Mouse (Mus musculus) ES-E14 (cell line): ENCODE measurements at regions not wholly inside any gene's neighbourhood (a gene's known extent, or its start where the extent isn't known, plus 50 kb on each side); places are given as distances from the start of the nearest gene placed in this dataset.
"Not testable (repeated sequence)": the region's sequence is repeated elsewhere in the genome, so short reads cannot be mapped to it uniquely, and the experiment has no call there.

Experiments
- DNase-seq: peaks from one replicate; pipeline ENCODE4 v3.0.0-alpha.2; 2013; ENCODE audit warnings: low read depth, low spot score
- H3K27ac ChIP-seq: 2 replicates; pipeline ENCODE4 v1.5.1; 2012; ENCODE audit warnings: low read depth, mild to moderate bottlenecking, low read length, moderate library complexity, mixed read lengths; ENCODE audit not compliant: poor library complexity, insufficient read depth, severe bottlenecking
- H3K36me3 ChIP-seq: 2 replicates; pipeline ENCODE4 v1.6.1; 2012; ENCODE audit warnings: mild to moderate bottlenecking, low read length, moderate library complexity, mixed read lengths; ENCODE audit not compliant: control insufficient read depth, poor library complexity, insufficient read depth, severe bottlenecking
- H3K4me1 ChIP-seq, 2 experiments: fragments of 150-350 bp in 1 of 2; sonication (generic) in 1 of 2; 2 replicates each; pipeline ENCODE4 v1.6.1; 2012; ENCODE audit warnings: low read length in 2 of 2, mild to moderate bottlenecking in 1 of 2, mixed read lengths in 1 of 2; ENCODE audit not compliant: control insufficient read depth in 2 of 2, insufficient read depth in 2 of 2, poor library complexity in 1 of 2
- H3K4me3 ChIP-seq, 2 experiments: fragments of 150-350 bp in 1 of 2; sonication (generic) in 1 of 2; 2 replicates each; pipeline ENCODE4 v1.5.1; 2012; ENCODE audit warnings: low read length in 2 of 2, low read depth in 1 of 2, mild to moderate bottlenecking in 1 of 2, mixed read lengths in 1 of 2; ENCODE audit not compliant: insufficient read depth in 1 of 2, poor library complexity in 1 of 2, severe bottlenecking in 1 of 2
- H3K9ac ChIP-seq: 2 replicates; pipeline ENCODE4 v1.6.1; 2012; ENCODE audit warnings: low read depth, mild to moderate bottlenecking, low read length, mixed read lengths; ENCODE audit not compliant: poor library complexity, insufficient read depth, severe bottlenecking
- H3K9me3 ChIP-seq: fragments of 150-350 bp; sonication (generic); 2 replicates; pipeline ENCODE4 v1.6.1; 2012; ENCODE audit warnings: low read depth, mild to moderate bottlenecking, low read length; ENCODE audit not compliant: control insufficient read depth, insufficient read depth
- CHD2 ChIP-seq: IDR thresholded peaks from 2 replicates; pipeline ENCODE4 v1.6.1; 2014; ENCODE audit warnings: mild to moderate bottlenecking, low read depth, low read length, inconsistent platforms
- HCFC1 ChIP-seq: IDR thresholded peaks from 2 replicates; pipeline ENCODE4 v1.6.1; 2012; ENCODE audit warnings: low read length, inconsistent platforms, borderline replicate concordance; ENCODE audit not compliant: insufficient read depth
- MAFK ChIP-seq: IDR thresholded peaks from 2 replicates; pipeline ENCODE4 v1.6.1; 2014; ENCODE audit warnings: mild to moderate bottlenecking, low read depth, low read length, inconsistent platforms; ENCODE audit not compliant: insufficient read depth
- ZC3H11A ChIP-seq: IDR thresholded peaks from 2 replicates; pipeline ENCODE4 v1.6.1; 2012; ENCODE audit warnings: low read depth, mild to moderate bottlenecking, inconsistent platforms, low read length, borderline replicate concordance
- ZNF384 ChIP-seq: IDR thresholded peaks from 2 replicates; pipeline ENCODE4 v1.6.1; 2012; ENCODE audit warnings: low read depth, low read length, inconsistent platforms
- in situ Hi-C, 2 experiments: fragments of 600-800 bp; cut with MboI; formaldehyde crosslinking; loops; one replicate each; pipeline ENCODE4 v1.15.1; 2025; ENCODE audit warnings: low sequenced_read_pairs in 2 of 2, inconsistent platforms in 1 of 2; ENCODE audit not compliant: unreplicated experiment in 2 of 2

DNA sequence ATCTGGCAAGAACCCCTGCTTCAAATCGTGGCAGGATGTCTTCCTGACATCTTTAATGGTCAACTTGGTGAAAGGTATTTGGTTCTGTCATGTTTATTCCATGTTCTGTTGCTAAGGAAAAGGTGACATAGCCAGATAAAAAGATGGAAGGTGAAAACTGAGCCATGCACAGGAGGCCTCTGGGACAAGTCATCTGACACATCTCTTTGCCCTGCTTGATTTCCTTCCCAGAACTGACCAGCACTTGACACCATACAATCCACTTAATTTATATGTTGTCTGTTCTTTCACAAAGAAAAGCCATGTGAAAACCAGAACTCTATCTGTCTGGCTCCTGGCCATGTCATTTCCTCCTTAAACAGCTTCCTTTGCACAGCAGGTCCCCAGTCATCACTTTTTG, 133.7 kb upstream of the 1700025G04Rik start:
- Histone ChIP-seq H3K27ac (no peak overlapping the region), H3K9ac (no peak overlapping the region), H3K36me3 (no peaks in the 10 kb centered on the region), H3K4me1 (no peaks in the 10 kb centered on the region), H3K9me3 (no peaks in the 10 kb centered on the region), H3K4me3 (no peak overlapping the region)
- in situ Hi-C loops, result no loop called here
- DNase-seq, result no peak
- TF ChIP-seq ZC3H11A (no peak), CHD2 (no peak), MAFK (no peak), ZNF384 (no peak), HCFC1 (no peak)

- no peak for TF ChIP-seq CHD2
- no peak for TF ChIP-seq HCFC1
- TF ChIP-seq ZNF384, result no peak
- no peak overlapping the region for H3K4me3 ChIP-seq
- in situ Hi-C loops, result no loop called here
- no peak overlapping the region for H3K9ac ChIP-seq
- H3K9me3 ChIP-seq, result no peaks in the 10 kb centered on the region
- no peak for DNase-seq
- H3K27ac ChIP-seq, result no peak overlapping the region
- H3K36me3 ChIP-seq, result no peaks in the 10 kb centered on the region
- no peaks in the 10 kb centered on the region for H3K4me1 ChIP-seq
Observed at GRCm38 (mm10) chr1:152220804-152221565, 131.1 kb upstream of the 1700025G04Rik start.

DNA sequence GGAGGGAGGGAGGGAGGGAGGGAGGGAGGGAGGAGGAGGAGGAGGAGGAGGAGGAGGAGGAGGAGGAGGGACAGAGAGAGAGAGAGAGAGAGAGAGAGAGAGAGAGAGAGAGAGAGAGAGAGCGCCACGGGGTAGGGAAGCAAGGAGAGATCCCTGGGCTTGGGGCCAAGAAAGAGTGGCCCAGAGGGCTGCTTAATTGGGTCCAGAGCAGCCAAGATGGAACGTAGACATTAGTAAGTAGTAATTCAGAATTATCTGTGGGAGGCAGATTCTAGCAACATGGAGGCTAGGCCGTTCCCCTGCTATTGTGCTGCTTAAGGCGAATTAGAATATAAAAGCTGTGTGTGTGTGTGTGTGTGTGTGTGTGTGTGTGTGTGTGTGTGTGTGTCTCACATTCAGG, 129.8 kb upstream of the 1700025G04Rik start:
- H3K9ac ChIP-seq, H3K4me3 ChIP-seq, H3K9me3 ChIP-seq, in situ Hi-C loops, H3K36me3 ChIP-seq, H3K27ac ChIP-seq, DNase-seq, H3K4me1 ChIP-seq: not testable (repeated sequence)

- Histone ChIP-seq H3K9me3 (no peaks in the 10 kb centered on the region), H3K36me3 (no peaks in the 10 kb centered on the region), H3K27ac (no peak overlapping the region), H3K9ac (no peak overlapping the region), H3K4me1 (no peaks in the 10 kb centered on the region), H3K4me3 (no peak overlapping the region)
- no peak for DNase-seq
- TF ChIP-seq MAFK, result no peak
- TF ChIP-seq ZNF384, result no peak
- TF ChIP-seq ZC3H11A, result no peak
- no peak for TF ChIP-seq CHD2
- TF ChIP-seq HCFC1, result no peak
- in situ Hi-C loops, result no loop called here
Observed at GRCm38 (mm10) chr1:152217404-152217803, 127.5 kb upstream of the 1700025G04Rik start.

DNA sequence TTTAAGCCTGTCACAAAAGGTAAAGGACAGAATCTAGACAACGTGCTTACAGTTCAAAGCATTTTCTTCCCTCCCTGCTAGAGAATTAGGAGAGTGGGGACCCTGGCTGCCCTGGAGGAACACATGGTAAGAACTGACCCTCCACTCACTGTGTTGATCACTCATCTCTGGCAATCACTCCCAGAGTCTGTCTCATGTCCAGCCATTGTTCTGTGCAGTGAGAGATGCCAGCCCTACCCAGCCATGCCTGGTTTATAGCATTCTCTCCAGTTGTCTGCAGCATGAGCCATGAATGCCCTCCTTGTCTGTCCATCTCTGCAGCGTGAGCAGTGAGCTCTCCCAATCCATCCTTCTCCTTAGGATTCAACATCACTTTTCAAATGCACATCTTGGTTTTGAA, 124.5 kb upstream of the 1700025G04Rik start:
- no peak overlapping the region for H3K4me3 ChIP-seq
- in situ Hi-C loops, result no loop called here

More for the DNA sequence above, 124.5 kb upstream of the 1700025G04Rik start:
- Histone ChIP-seq H3K9ac (no peak overlapping the region), H3K36me3 (no peaks in the 10 kb centered on the region), H3K9me3 (no peaks in the 10 kb centered on the region), H3K4me1 (no peaks in the 10 kb centered on the region), H3K27ac (no peak overlapping the region)
- TF ChIP-seq ZC3H11A (no peak), MAFK (no peak)
- no peak for DNase-seq
